Mouse (Mus musculus) heart, embryonic 12.5 days (tissue): ENCODE data around the gene Zfr2. TPM values are rescaled to one million over a fixed set of nuclear protein-coding genes. Genes with fewer than 3 reads are reported as not detected.

Experiments used
- ATAC-seq: fragments of 200-750 bp; cut with Nextera tagmentation; 2 replicates; pipeline ENCODE4 v1.8.0; 2017; ENCODE audit warnings: moderate TSS enrichment, moderate library complexity; ENCODE audit not compliant: insufficient number of reproducible peaks, low FRiP score
- H3K27ac ChIP-seq: fragments of 300-500 bp; sonication (generic); 2 replicates; pipeline ENCODE4 v1.5.1; 2016; ENCODE audit warnings: mild to moderate bottlenecking, moderate library complexity; ENCODE audit not compliant: poor library complexity, severe bottlenecking
- H3K27me3 ChIP-seq: fragments of 300-500 bp; sonication (generic); replicated peaks from 2 replicates; pipeline ENCODE4 v1.6.1; 2016; ENCODE audit warnings: mild to moderate bottlenecking, moderate library complexity
- H3K36me3 ChIP-seq: fragments of 300-500 bp; sonication (generic); 2 replicates; pipeline ENCODE4 v1.6.1; 2016; ENCODE audit warnings: mild to moderate bottlenecking, moderate library complexity
- H3K4me1 ChIP-seq: fragments of 300-500 bp; sonication (generic); replicated peaks from 2 replicates; pipeline ENCODE4 v1.6.1; 2016; ENCODE audit warnings: mild to moderate bottlenecking
- H3K4me2 ChIP-seq: fragments of 300-500 bp; sonication (generic); 2 replicates; pipeline ENCODE4 v1.6.1; 2016; ENCODE audit warnings: mild to moderate bottlenecking, moderate library complexity
- H3K4me3 ChIP-seq: fragments of 300-500 bp; sonication (generic); 2 replicates; pipeline ENCODE4 v1.5.1; 2016; ENCODE audit warnings: mild to moderate bottlenecking
- H3K9ac ChIP-seq: fragments of 300-500 bp; sonication (generic); 2 replicates; pipeline ENCODE4 v1.6.1; 2016; ENCODE audit warnings: mild to moderate bottlenecking, moderate library complexity
- H3K9me3 ChIP-seq: fragments of 300-500 bp; sonication (generic); replicated peaks from 2 replicates; pipeline ENCODE4 v1.6.1; 2016; ENCODE audit warnings: mild to moderate bottlenecking, moderate library complexity
- WGBS: fragments of 180-500 bp; shearing (Covaris S2); methylation state at CpG from one replicate; pipeline ENCODE4 v1.1.7; 2016; 5-methylcytosine and 5-hydroxymethylcytosine counted together
- polyA plus RNA-seq: library from polyadenylated mRNA; unstranded; fragments of >200 nt; fragmentation: Nextera tagmentation; extraction: Ambion mirVana; gene quantifications from 2 replicates; pipeline ENCODE4 v1.2.1, GENCODE M21; 2016

Gene Zfr2
- polyA plus RNA-seq, 1 experiment from 2014 or later, result 7.2 TPM

DNA sequence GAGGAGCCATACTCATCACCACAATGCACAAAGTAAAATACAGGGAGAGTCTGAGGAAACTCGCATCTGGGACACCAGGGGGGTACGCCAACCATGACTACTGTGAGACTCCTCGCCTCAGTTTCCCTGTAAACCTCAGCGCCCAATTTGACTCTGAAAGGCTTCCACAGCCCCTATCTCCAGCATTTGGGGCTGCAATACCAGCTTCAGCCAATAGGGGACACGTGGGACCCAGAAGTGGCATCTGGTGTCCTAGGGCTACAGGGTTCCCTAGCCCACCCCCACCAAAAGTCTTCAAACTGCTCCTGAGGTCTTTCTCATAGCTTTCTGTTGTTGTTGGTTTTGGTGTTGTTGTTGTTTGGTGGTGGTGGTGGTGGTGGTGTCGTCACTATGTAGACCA lies 55.6 kb downstream of the Zfr2 start:
- H3K36me3 ChIP-seq, result no peaks in the 10 kb centered on the region
- peaks cover 21% of the 10 kb centered on the region for H3K4me1 ChIP-seq
- peaks cover 63% of the 10 kb centered on the region for H3K27me3 ChIP-seq
- no peak overlapping the region for H3K9ac ChIP-seq
- H3K4me3 ChIP-seq, result no peak overlapping the region
- WGBS, result 26% methylated on average over 6 of the region's 6 CpGs
- no peaks in the 10 kb centered on the region for H3K9me3 ChIP-seq
- H3K4me2 ChIP-seq, result no peak overlapping the region
- no peak for ATAC-seq
- H3K27ac ChIP-seq, result no peak overlapping the region

GRCm38 (mm10) chr10:81289278-81289677 lies 56.3 kb downstream of the Zfr2 start:
- 1% methylated on average over 7 of the region's 7 CpGs for WGBS
- Histone ChIP-seq H3K4me3 (no peak overlapping the region), H3K9ac (no peak overlapping the region), H3K27me3 (peaks cover 56% of the 10 kb centered on the region), H3K9me3 (no peaks in the 10 kb centered on the region), H3K4me1 (peaks cover 27% of the 10 kb centered on the region), H3K27ac (no peak overlapping the region), H3K36me3 (no peaks in the 10 kb centered on the region), H3K4me2 (no peak overlapping the region)
- no peak for ATAC-seq

GRCm38 (mm10) chr10:81289811-81290210 lies 56.9 kb downstream of the Zfr2 start:
- no peak overlapping the region for H3K4me2 ChIP-seq
- 66% methylated on average over 14 of the region's 14 CpGs for WGBS
- H3K4me1 ChIP-seq, result peaks cover 31% of the 10 kb centered on the region
- H3K9ac ChIP-seq, result no peak overlapping the region
- H3K9me3 ChIP-seq, result no peaks in the 10 kb centered on the region
- ATAC-seq, result no peak
- peaks cover 51% of the 10 kb centered on the region for H3K27me3 ChIP-seq
- no peaks in the 10 kb centered on the region for H3K36me3 ChIP-seq
- H3K4me3 ChIP-seq, result no peak overlapping the region
- no peak overlapping the region for H3K27ac ChIP-seq

GRCm38 (mm10) chr10:81290698-81291460 lies 57.9 kb downstream of the Zfr2 start:
- Histone ChIP-seq H3K4me1 (peaks cover 36% of the 10 kb centered on the region), H3K9ac (no peak overlapping the region), H3K27me3 (peaks cover 44% of the 10 kb centered on the region), H3K36me3 (no peaks in the 10 kb centered on the region), H3K27ac (no peak overlapping the region), H3K4me2 (no peak overlapping the region), H3K4me3 (no peak overlapping the region), H3K9me3 (no peaks in the 10 kb centered on the region)
- 18% methylated on average over 24 of the region's 24 CpGs for WGBS
- no peak for ATAC-seq

DNA sequence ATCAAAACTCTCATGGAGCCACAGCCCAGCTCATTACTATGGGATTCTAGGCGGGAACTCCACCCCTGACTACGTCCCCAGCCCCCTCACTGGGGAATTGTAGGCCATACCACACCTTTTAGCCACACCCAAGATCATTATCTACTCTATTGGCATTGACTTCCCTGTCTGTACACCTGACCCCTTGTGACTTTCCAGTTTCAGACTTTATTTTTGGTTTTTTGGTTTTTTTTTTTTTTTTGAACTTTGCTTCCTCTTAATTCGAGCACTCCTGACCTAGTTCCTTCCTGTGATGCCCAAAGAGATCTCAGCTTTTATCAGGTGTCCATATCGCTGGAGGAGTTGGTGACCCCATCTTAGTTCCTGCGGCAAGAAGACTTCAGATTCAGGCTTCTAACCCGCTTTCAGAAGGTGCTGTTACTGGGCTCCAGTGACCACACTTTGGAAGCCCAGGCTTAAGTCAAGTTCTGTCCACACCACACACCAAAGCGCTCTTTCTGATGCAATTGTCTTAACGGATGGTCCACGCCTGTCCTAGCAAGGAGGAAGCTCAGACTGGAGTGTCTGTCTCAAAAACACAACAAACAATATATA lies 58.7 kb downstream of the Zfr2 start, which contains the start of gene Tjp3:
Tjp3 (minus strand) TSS at position 71 of the 594 bp plus-strand sequence.
- WGBS, result 72% methylated on average over 9 of the region's 9 CpGs
- no peak within 1 kb of the TSS for H3K4me3 ChIP-seq
- no peak within 1 kb of the TSS for H3K27ac ChIP-seq
- peaks cover 44% of the 10 kb centered on the region for H3K27me3 ChIP-seq
- peaks cover 38% of the 10 kb centered on the region for H3K4me1 ChIP-seq
- no peaks in the 10 kb centered on the region for H3K36me3 ChIP-seq
- H3K9me3 ChIP-seq, result no peaks in the 10 kb centered on the region
- peak within 1 kb of the TSS; percentile 87; the same call in 1 of the 2 replicates for H3K4me2 ChIP-seq
- H3K9ac ChIP-seq, result no peak within 1 kb of the TSS
- ATAC-seq, result no peak

GRCm38 (mm10) chr10:81292554-81293333 lies 59.8 kb downstream of the Zfr2 start, which contains the start of gene Pip5k1c:
Pip5k1c (plus strand) TSS chr10:81292963.
- peaks cover 35% of the 10 kb centered on the region for H3K27me3 ChIP-seq
- peak within 1 kb of the TSS; percentile 74 for H3K4me3 ChIP-seq
- ATAC-seq, result peak; percentile 96
- under 1% methylated on average over 80 of the region's 80 CpGs for WGBS
- H3K9me3 ChIP-seq, result no peaks in the 10 kb centered on the region
- no peaks in the 10 kb centered on the region for H3K36me3 ChIP-seq
- peak within 1 kb of the TSS; percentile 68 for H3K27ac ChIP-seq
- H3K9ac ChIP-seq, result peak within 1 kb of the TSS; percentile 89
- H3K4me2 ChIP-seq, result peak within 1 kb of the TSS; percentile 87
- peaks cover 44% of the 10 kb centered on the region for H3K4me1 ChIP-seq

GRCm38 (mm10) chr10:81293334-81294030 lies 60.5 kb downstream of the Zfr2 start:
- H3K27me3 ChIP-seq, result peaks cover 28% of the 10 kb centered on the region
- peak overlapping the region; percentile 89 for H3K9ac ChIP-seq
- peak overlapping the region; percentile 68; the same call in 1 of the 2 replicates for H3K27ac ChIP-seq
- H3K4me1 ChIP-seq, result peaks cover 52% of the 10 kb centered on the region
- peak overlapping the region; percentile 87 for H3K4me2 ChIP-seq
- H3K9me3 ChIP-seq, result no peaks in the 10 kb centered on the region
- ATAC-seq, result no peak
- no peaks in the 10 kb centered on the region for H3K36me3 ChIP-seq
- whole genome bisulfite sequencing, result 3% methylated on average over 25 of the region's 25 CpGs
- H3K4me3 ChIP-seq, result peak overlapping the region; percentile 74

GRCm38 (mm10) chr10:81294442-81294841 lies 61.5 kb downstream of the Zfr2 start:
- peak overlapping the region; percentile 89 for H3K9ac ChIP-seq

GRCm38 (mm10) chr10:81295185-81295584 lies 62.2 kb downstream of the Zfr2 start:
- no peaks in the 10 kb centered on the region for H3K9me3 ChIP-seq
- H3K4me2 ChIP-seq, result 0 out of 2 replicates have a peak overlapping the region, but pooled peaks have one; percentile 87
- H3K4me1 ChIP-seq, result peaks cover 69% of the 10 kb centered on the region
- WGBS, result 89% methylated on average over 6 of the region's 6 CpGs
- peak overlapping the region; percentile 89; the same call in 1 of the 2 replicates for H3K9ac ChIP-seq
- no peaks in the 10 kb centered on the region for H3K36me3 ChIP-seq
- no peak overlapping the region for H3K27ac ChIP-seq
- peaks cover 13% of the 10 kb centered on the region for H3K27me3 ChIP-seq
- no peak for ATAC-seq
- H3K4me3 ChIP-seq, result no peak overlapping the region

More at GRCm38 (mm10) chr10:81294442-81294841, 61.5 kb downstream of the Zfr2 start:
- Histone ChIP-seq H3K27me3 (peaks cover 21% of the 10 kb centered on the region), H3K4me3 (peak overlapping the region; percentile 74), H3K36me3 (no peaks in the 10 kb centered on the region), H3K9me3 (no peaks in the 10 kb centered on the region), H3K27ac (no peak overlapping the region), H3K4me2 (peak overlapping the region; percentile 87), H3K4me1 (peaks cover 61% of the 10 kb centered on the region)
- 48% methylated on average over 8 of the region's 8 CpGs for WGBS
- no peak for ATAC-seq

GRCm38 (mm10) chr10:81297246-81297645 lies 64.3 kb downstream of the Zfr2 start:
- Histone ChIP-seq H3K9me3 (no peaks in the 10 kb centered on the region), H3K27ac (peak overlapping the region; percentile 70), H3K4me2 (peak overlapping the region; percentile 11; the same call in 1 of the 2 replicates), H3K9ac (peak overlapping the region; percentile 49), H3K4me1 (peaks cover 77% of the 10 kb centered on the region), H3K36me3 (no peaks in the 10 kb centered on the region), H3K27me3 (no peaks in the 10 kb centered on the region), H3K4me3 (no peak overlapping the region)
- ATAC-seq, result no peak
- WGBS, result 77% methylated on average over 6 of the region's 6 CpGs
